ENCODE assay signal across 24 mouse cellular contexts in genomic region chr14:36310324-36310723, GRCm38 (mm10).
"Had no signal": no experiment of that assay in that cellular context is flagged by ENCODE, and none has a peak within 500 bp of the region (broad histone marks: within the 10 kb centered on the region; RNA-seq: fewer than 3 reads in every experiment).

No protein-coding gene starts in this region.

- H3K4me1 ChIP-seq: heart, embryonic 10.5 days; heart, embryonic 12.5 days; hindbrain, embryonic 10.5 days; hindbrain, embryonic 12.5 days; intestine, embryonic 15.5 days; limb, embryonic 10.5 days; limb, embryonic 12.5 days had no signal

- H3K4me2 ChIP-seq: heart, embryonic 12.5 days; hindbrain, embryonic 12.5 days; hindbrain, embryonic 14.5 days; intestine, embryonic 15.5 days; limb, embryonic 12.5 days had no signal

- ATAC-seq: hindbrain, embryonic 16.5 days; inflammation-experienced regulatory T-cells, adult 6 months; intestine, embryonic 15.5 days; intestine, postnatal 0 days had no signal

- H3K36me3 ChIP-seq: heart, embryonic 10.5 days; heart, embryonic 12.5 days; hindbrain, embryonic 10.5 days; hindbrain, embryonic 12.5 days; intestine, embryonic 15.5 days; limb, embryonic 10.5 days; limb, embryonic 12.5 days had no signal

- H3K27ac ChIP-seq: heart, embryonic 10.5 days; hindbrain, embryonic 10.5 days; hindbrain, embryonic 12.5 days; hindbrain, embryonic 14.5 days; intestine, embryonic 15.5 days; layer of hippocampus, adult 2 months; left cerebral cortex, adult 2 months; limb, embryonic 10.5 days; limb, embryonic 12.5 days had no signal

- DNase-seq: gastrocnemius, postnatal 14 days; gastrocnemius, postnatal 36 days; heart, adult 18-20 months; heart, postnatal 10 days; heart, postnatal 4 days; kidney, adult 18-20 months; kidney, adult 8-10 months; kidney, postnatal 10 days; kidney, postnatal 25 days; kidney, postnatal 4 days; liver had no signal

- H3K9me3 ChIP-seq: heart, embryonic 10.5 days; heart, embryonic 12.5 days; hindbrain, embryonic 10.5 days; hindbrain, embryonic 12.5 days; intestine, embryonic 15.5 days; limb, embryonic 10.5 days; limb, embryonic 12.5 days had no signal

- H3K9ac ChIP-seq: heart, embryonic 12.5 days; hindbrain, embryonic 12.5 days; hindbrain, embryonic 14.5 days; intestine, embryonic 15.5 days; limb, embryonic 12.5 days had no signal

- H3K4me3 ChIP-seq: heart, embryonic 10.5 days; heart, embryonic 12.5 days; hindbrain, embryonic 10.5 days; hindbrain, embryonic 12.5 days; intestine, embryonic 15.5 days; layer of hippocampus, adult 2 months; left cerebral cortex, adult 2 months; limb, embryonic 10.5 days; limb, embryonic 12.5 days had no signal

- H3K27me3 ChIP-seq: heart, embryonic 12.5 days; hindbrain, embryonic 12.5 days; intestine, embryonic 15.5 days; limb, embryonic 12.5 days had no signal
